Mouse (Mus musculus) liver, embryonic 11.5 days (tissue): ENCODE results near the gene Nr1h4. TPM values are rescaled to one million over a fixed set of nuclear protein-coding genes. Genes with fewer than 3 reads are reported as not detected.

Experiments used
- ATAC-seq: fragments of 200-750 bp; cut with Nextera tagmentation; replicated peaks from 2 replicates; pipeline ENCODE4 v1.8.0; 2017; ENCODE audit warnings: moderate number of reproducible peaks, mild to moderate bottlenecking, moderate TSS enrichment, moderate library complexity; ENCODE audit not compliant: low FRiP score
- DNase-seq: peaks from one replicate; pipeline ENCODE4 v3.0.0-alpha.2; 2017; ENCODE audit warnings: low spot score
- H3K27ac ChIP-seq: fragments of 300-500 bp; sonication (generic); 2 replicates; pipeline ENCODE4 v1.5.1; 2014; ENCODE audit warnings: mild to moderate bottlenecking, low read depth, low read length, control low read depth
- H3K27me3 ChIP-seq: fragments of 300-500 bp; sonication (generic); replicated peaks from 2 replicates; pipeline ENCODE4 v1.6.1; 2014; ENCODE audit warnings: low read length, mixed read lengths; ENCODE audit not compliant: control insufficient read depth, insufficient read depth
- H3K36me3 ChIP-seq: fragments of 300-500 bp; sonication (generic); 2 replicates; pipeline ENCODE4 v1.6.1; 2014; ENCODE audit warnings: mild to moderate bottlenecking, low read length, moderate library complexity, mixed read lengths; ENCODE audit not compliant: control insufficient read depth, insufficient read depth
- H3K4me1 ChIP-seq: fragments of 300-500 bp; sonication (generic); replicated peaks from 2 replicates; pipeline ENCODE4 v1.6.1; 2014; ENCODE audit warnings: low read length, mixed read lengths; ENCODE audit not compliant: control insufficient read depth, insufficient read depth
- H3K4me2 ChIP-seq: fragments of 300-500 bp; sonication (generic); 2 replicates; pipeline ENCODE4 v1.6.1; 2014; ENCODE audit warnings: mild to moderate bottlenecking, control low read depth, moderate library complexity
- H3K4me3 ChIP-seq: fragments of 300-500 bp; sonication (generic); 2 replicates; pipeline ENCODE4 v1.5.1; 2014; ENCODE audit warnings: low read depth, low read length, control low read depth
- H3K9ac ChIP-seq: fragments of 300-500 bp; sonication (generic); 2 replicates; pipeline ENCODE4 v1.6.1; 2014; ENCODE audit warnings: low read depth, low read length, control low read depth
- H3K9me3 ChIP-seq: fragments of 300-500 bp; sonication (generic); 2 replicates; pipeline ENCODE4 v1.6.1; 2016; ENCODE audit warnings: low read length, inconsistent platforms, mixed read lengths; ENCODE audit not compliant: control insufficient read depth
- WGBS: fragments of 180-500 bp; shearing (Covaris S2); extraction: QIAGEN DNeasy Blood & Tissue Kit; methylation state at CpG from one replicate; pipeline ENCODE4 v1.1.7; 2014; 5-methylcytosine and 5-hydroxymethylcytosine counted together
- polyA plus RNA-seq: library from polyadenylated mRNA; unstranded; fragments of >200 nt; fragmentation: Nextera tagmentation; extraction: Ambion mirVana; gene quantifications from 2 replicates; pipeline ENCODE4 v1.2.1, GENCODE M21; 2014

The Nr1h4 gene
- polyA plus RNA-seq, 1 experiment from 2014 or later, result 1.9 TPM

DNA sequence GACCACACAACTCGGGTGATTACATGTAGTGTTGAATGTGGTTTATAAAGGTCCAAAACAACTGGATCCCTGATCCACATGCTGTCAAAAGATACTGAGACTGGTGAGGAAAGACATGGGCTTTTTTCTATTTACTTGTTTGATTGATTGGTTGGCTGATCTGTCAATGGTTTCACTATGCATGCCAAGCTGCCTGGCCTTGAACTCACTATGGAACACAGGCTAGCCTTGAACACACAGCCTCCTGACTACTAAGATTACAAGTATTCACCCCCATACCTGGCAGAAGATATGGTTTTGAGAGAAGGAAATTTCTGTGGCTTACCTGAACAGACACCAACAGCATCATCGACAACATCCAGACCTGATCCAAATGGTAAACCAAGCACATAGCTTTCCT lies 15.0 kb downstream of the Nr1h4 start:
- no peak overlapping the region for H3K4me3 ChIP-seq
- no peak for ATAC-seq
- H3K9me3 ChIP-seq, result no peaks in the 10 kb centered on the region
- WGBS, result 78% methylated on average over 2 of the region's 2 CpGs
- H3K4me2 ChIP-seq, result no peak overlapping the region
- no peak for DNase-seq
- no peak overlapping the region for H3K27ac ChIP-seq
- no peaks in the 10 kb centered on the region for H3K36me3 ChIP-seq
- no peak overlapping the region for H3K9ac ChIP-seq
- no peaks in the 10 kb centered on the region for H3K27me3 ChIP-seq
- H3K4me1 ChIP-seq, result peaks cover 4% of the 10 kb centered on the region; the same call in 1 of the 2 replicates

DNA sequence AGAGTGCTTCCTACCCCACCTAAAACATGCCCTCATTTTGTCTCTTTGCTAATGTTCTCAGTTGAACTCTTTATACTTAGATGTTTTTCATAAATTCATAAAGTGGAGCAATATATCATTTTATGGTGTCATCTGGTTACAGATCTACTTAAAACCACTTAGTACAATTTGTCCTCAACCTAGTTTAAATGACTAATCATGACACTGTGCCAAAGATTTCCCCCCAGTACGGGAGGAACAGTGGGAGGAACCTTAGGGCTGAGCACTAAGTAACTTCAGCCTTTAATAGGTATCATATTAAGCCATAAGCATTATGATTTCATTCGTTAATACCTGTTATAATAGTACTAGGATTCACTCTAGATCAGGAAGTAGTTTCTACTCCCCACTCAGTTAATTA lies 17.6 kb downstream of the Nr1h4 start:
- H3K9ac ChIP-seq, result no peak overlapping the region
- no peaks in the 10 kb centered on the region for H3K36me3 ChIP-seq
- no peak overlapping the region for H3K27ac ChIP-seq
- no peak for ATAC-seq
- H3K4me2 ChIP-seq, result no peak overlapping the region
- no peaks in the 10 kb centered on the region for H3K27me3 ChIP-seq
- no peak overlapping the region for H3K4me3 ChIP-seq
- DNase-seq, result no peak
- WGBS, result 76% methylated on average over 2 of the region's 2 CpGs
- H3K9me3 ChIP-seq, result no peaks in the 10 kb centered on the region
- H3K4me1 ChIP-seq, result no peaks in the 10 kb centered on the region; the same call in 1 of the 2 replicates

DNA sequence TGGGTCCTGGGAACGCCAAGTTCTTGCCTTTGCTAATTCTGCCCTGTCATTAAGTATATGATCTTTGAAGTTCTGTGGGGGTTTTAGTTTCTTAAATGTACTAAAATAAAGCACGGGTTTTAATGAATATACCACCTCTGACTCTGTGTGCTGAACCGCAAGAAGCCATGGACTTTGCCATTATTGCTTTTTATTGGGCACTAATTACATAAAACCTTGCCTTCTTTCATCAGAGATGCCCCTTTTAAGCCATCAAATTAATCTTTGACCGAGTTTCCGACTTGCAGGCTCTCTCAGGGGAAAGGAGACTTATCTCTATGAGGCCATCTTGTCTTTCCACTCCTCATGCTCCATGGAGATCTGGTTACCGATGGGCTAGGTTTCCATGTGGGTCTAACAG lies 20.8 kb downstream of the Nr1h4 start:
- Histone ChIP-seq H3K27me3 (no peaks in the 10 kb centered on the region), H3K4me3 (no peak overlapping the region), H3K4me2 (no peak overlapping the region), H3K36me3 (no peaks in the 10 kb centered on the region), H3K9me3 (no peaks in the 10 kb centered on the region), H3K27ac (no peak overlapping the region), H3K9ac (no peak overlapping the region), H3K4me1 (no peaks in the 10 kb centered on the region)
- no peak for ATAC-seq
- DNase-seq, result no peak
- 78% methylated on average over 6 of the region's 6 CpGs for WGBS

DNA sequence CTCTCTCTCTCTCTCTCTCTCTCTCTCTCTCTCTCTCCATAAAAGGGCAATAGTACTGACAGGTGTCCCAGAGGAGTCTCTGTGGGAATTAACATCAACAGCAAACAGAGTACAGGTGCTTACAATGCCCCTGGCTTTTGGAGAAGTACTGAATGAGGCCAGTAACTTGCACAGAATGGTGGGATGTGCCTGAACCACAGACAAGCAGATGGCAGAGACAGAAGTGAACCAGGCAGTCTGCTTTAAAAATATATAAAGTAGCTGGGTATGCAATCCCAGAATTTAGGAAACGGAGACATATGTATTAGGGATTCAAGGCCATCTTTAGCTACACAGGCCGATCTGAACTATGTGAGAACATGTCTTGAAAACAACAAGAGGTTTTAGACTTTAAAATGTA lies 22.8 kb downstream of the Nr1h4 start:
- ATAC-seq (no peak), DNase-seq (no peak)
- H3K27me3 ChIP-seq, result no peaks in the 10 kb centered on the region
- H3K4me2 ChIP-seq, result no peak overlapping the region
- H3K27ac ChIP-seq, result no peak overlapping the region
- no peak overlapping the region for H3K4me3 ChIP-seq
- no peaks in the 10 kb centered on the region for H3K36me3 ChIP-seq
- no peaks in the 10 kb centered on the region for H3K4me1 ChIP-seq
- H3K9me3 ChIP-seq, result no peaks in the 10 kb centered on the region
- WGBS, result 87% methylated on average over 2 of the region's 2 CpGs
- no peak overlapping the region for H3K9ac ChIP-seq

DNA sequence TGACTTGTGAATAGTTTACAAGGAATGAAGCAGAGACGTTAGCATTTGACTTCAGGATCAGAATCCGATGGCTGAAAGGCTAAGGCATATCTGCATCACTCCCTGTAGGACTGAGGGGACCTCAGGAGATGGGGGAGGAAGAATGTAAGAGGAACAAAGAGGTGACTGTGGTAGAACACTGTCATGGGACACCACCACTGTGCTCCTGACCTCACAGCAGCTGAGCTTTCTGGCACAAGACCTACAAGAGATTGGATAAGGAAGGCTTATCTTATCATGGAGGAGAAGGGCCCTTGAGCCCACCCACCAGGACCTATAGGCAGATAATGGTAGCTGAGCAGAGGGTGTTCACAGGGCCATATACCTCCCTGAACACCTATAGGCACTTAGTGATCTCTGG lies 24.8 kb downstream of the Nr1h4 start:
- Histone ChIP-seq H3K27ac (no peak overlapping the region), H3K4me1 (no peaks in the 10 kb centered on the region), H3K9ac (no peak overlapping the region), H3K4me3 (no peak overlapping the region), H3K9me3 (no peaks in the 10 kb centered on the region), H3K27me3 (no peaks in the 10 kb centered on the region), H3K36me3 (no peaks in the 10 kb centered on the region), H3K4me2 (no peak overlapping the region)
- DNase-seq (no peak), ATAC-seq (no peak)
- 73% methylated on average over 2 of the region's 2 CpGs for WGBS

DNA sequence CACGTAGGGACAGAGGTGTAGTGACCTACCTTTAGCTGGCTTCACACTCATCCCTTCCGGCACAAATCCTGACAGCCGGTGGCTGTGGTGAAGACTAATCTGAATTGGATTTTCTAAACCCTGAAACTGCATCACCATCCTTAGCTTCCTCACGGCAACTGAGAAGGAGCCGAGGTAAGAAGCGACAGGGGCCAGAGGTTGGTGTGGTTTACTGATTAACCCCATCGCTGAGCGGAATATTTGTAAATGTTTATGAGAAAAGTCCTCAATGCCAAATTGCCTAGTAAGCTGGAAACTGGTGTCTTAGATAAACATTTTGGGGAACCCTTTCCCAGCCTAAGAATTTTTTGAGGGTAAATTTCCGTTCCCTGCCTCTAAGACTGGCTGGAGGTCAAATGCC lies 26.9 kb downstream of the Nr1h4 start:
- DNase-seq (no peak), ATAC-seq (no peak)
- Histone ChIP-seq H3K4me1 (no peaks in the 10 kb centered on the region), H3K27ac (no peak overlapping the region), H3K4me3 (no peak overlapping the region), H3K9me3 (no peaks in the 10 kb centered on the region), H3K36me3 (no peaks in the 10 kb centered on the region), H3K27me3 (no peaks in the 10 kb centered on the region), H3K4me2 (no peak overlapping the region), H3K9ac (no peak overlapping the region)
- 74% methylated on average over 9 of the region's 9 CpGs for WGBS

DNA sequence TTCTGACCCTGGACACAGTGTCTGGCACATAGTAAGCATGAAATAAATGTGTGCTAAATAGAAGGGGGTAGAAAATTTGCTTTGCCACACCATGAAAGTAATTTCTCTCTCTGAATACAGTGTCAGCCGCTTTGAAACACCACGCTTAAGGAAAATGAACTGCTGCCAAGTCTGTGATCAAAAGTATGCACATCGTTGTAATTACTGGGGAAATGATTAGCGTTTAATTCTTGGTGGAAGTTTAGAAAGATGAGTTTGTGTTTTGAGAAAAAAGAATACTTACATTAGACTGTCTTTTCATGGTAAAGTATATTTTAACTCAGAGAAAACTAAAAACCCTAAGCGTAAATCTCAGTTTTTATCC lies 27.8 kb downstream of the Nr1h4 start:
- H3K36me3 ChIP-seq, result no peaks in the 10 kb centered on the region
- no peak for ATAC-seq
- 87% methylated on average over 5 of the region's 5 CpGs for WGBS
- no peaks in the 10 kb centered on the region for H3K4me1 ChIP-seq
- DNase-seq, result no peak
- H3K27me3 ChIP-seq, result no peaks in the 10 kb centered on the region
- H3K27ac ChIP-seq, result no peak overlapping the region
- H3K4me2 ChIP-seq, result no peak overlapping the region
- no peaks in the 10 kb centered on the region for H3K9me3 ChIP-seq
- H3K9ac ChIP-seq, result no peak overlapping the region
- no peak overlapping the region for H3K4me3 ChIP-seq

DNA sequence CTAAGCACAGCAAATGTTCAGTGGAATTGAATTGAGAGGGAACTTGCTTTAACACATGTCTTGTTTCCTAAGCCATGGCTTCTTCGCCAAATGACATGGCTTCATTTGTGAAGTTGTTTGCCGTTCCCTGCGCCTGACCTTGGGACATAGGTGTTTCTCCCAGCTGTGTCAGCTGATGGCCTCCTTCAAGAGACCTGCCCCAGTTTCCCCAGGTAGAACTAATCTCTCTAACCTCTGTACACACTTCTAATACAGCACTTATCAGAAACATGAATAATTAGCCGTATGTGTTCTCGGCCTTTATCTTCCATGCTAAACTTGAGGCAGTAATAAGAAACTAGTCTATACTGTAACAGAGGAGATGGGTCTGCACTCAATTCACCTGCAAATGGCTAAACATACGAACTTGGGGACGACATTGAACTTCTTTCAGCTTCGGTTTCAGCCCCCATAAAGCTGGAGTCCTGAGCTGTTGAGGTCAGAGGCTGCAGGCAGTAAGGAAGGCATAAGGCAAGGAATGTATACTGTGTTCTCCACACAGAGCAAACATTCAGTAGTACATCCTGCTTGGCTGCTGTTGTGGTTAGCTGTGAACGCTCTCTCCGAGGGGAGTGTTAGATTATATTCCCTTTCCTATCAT lies 28.3 kb downstream of the Nr1h4 start:
- Histone ChIP-seq H3K9ac (no peak overlapping the region), H3K4me2 (no peak overlapping the region), H3K4me1 (no peaks in the 10 kb centered on the region), H3K4me3 (no peak overlapping the region), H3K27ac (no peak overlapping the region), H3K9me3 (no peaks in the 10 kb centered on the region), H3K27me3 (no peaks in the 10 kb centered on the region), H3K36me3 (no peaks in the 10 kb centered on the region)
- ATAC-seq, result no peak
- no peak for DNase-seq
- WGBS, result 78% methylated on average over 10 of the region's 10 CpGs

DNA sequence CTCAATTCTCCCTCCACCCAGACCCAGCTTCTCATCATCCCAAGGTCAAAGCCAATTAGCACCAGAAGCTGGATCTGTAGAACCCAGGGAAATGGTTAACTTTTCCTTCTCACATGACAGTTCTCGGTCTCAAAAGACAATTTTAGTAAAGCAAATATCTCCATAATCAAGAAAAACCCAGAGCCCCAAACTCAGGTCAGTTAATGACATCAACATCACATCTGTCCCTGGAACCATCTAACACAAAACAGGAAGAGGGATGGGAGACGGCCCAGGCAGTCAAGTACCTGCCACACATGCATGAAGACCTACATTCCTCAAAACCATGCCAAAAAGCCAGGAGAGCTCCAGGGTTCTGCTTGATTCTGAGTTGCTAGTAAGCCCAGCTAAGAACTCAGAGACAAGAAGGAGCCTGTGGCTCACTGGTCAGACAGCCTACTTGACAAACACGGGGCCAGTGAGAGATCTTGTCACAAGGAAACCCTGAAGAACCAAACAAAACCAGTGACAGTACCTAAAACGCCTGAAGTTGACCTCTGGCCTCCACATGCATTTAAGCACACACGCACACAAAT lies 30.3 kb downstream of the Nr1h4 start:
- WGBS, result 70% methylated on average over 5 of the region's 5 CpGs
- Histone ChIP-seq H3K9ac (no peak overlapping the region), H3K27me3 (no peaks in the 10 kb centered on the region), H3K27ac (no peak overlapping the region), H3K4me3 (no peak overlapping the region), H3K36me3 (no peaks in the 10 kb centered on the region), H3K4me1 (no peaks in the 10 kb centered on the region), H3K9me3 (no peaks in the 10 kb centered on the region), H3K4me2 (no peak overlapping the region)
- DNase-seq (no peak), ATAC-seq (no peak)
